Mouse (Mus musculus): Measurements from ENCODE around the gene Cdkn1b.

The Cdkn1b gene

GRCm38 (mm10) chr6:134930383-134930782 lies 10.2 kb downstream of the Cdkn1b start:
- DNase-seq (ENCODE audit: low spot score) = no peak

GRCm38 (mm10) chr6:134931146-134931545 lies 10.9 kb downstream of the Cdkn1b start:
- no peak for DNase-seq (ENCODE audit: low spot score)

DNA sequence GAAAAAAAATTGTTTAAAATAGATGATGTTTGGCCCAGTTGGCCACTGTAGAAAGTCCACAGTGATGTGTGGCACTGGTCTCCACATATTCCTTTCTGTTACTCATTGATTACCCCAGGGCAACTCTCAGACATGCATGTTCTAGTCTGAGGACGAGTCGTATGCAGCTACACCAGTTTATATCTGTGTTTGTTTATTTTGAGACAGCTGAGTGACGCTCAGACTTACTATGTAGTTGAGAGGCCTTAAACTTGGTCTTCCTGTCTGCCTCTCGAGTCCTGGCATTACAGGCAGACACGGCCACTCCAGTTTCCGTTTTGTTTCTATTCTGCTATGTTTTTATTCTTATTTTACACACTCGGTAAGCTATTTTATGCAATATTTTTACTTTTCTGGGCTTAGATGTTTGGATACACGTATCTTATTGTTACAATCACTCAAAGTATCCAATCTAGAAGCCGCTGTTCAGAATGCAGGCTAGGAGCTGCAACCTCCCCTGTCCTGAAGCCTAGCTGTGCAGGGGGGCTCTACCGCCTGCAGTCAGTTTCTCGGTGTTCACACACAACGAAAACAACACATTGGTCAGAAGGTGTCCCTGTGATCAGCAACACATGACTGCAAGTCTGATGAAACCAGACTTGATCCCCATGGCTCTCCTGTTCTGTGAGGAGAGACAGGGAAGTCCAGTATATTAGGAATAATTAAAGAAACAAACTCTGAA lies 12.4 kb downstream of the Cdkn1b start:
- no peak for DNase-seq (ENCODE audit: low spot score)

DNA sequence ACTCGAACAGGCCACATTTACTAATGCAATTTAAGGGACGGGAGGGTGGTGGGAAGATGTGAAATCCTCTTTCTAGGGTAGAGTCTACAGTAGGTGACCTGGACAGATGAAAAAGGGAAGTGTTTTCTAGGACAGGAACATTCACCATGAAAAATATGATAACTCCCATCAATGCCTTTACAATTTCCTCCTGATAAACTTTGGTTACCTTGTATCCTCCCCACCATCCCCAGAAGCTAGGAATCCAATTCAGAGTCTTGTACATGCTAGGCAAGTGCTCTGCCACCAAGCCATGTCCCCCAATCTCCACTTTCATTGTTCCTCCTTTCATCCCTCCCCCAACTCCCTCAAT lies 13.0 kb downstream of the Cdkn1b start:
- DNase-seq (ENCODE audit: low spot score) = no peak

DNA sequence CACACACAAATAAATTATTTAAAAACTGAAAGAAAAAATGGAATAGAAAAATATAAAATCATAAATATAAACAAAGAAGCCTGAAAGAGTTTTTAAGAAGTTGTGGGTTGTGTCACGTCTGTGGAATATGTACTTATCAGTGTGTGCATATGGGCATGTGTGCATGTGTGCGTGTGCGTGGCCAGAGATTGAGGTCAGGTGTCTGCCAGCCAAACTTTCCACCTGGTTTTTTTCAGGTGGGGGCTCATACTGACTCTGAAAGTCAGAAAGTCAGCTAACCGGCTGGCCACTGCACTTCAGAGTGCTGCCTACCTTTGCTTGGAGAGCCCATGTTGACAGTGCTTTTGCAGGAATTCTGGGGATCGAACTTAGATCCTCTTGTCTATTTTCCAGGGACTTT lies 14.1 kb downstream of the Cdkn1b start:
- DNase-seq (ENCODE audit: low spot score) = no peak

DNA sequence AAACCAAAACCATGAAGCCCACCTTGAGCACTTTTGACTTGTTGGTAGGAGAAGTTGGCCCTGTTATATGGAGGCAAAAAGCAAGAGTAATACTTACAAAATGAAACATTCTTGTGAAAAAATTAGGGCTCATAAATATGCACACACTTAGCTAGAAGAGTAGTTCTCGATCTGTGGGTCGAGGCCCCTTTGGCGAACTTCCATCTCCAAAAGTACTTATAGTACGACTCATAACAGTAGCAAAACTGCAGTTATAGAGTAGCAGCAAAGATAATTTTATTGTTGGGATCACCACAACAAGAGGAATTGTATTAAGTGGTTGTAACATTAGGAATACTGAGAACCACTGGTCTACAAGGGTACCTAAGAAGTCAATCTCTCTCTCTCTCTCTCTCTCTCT lies 19.6 kb downstream of the Cdkn1b start:
- DNase-seq (ENCODE audit: low spot score) = no peak

- no peak for DNase-seq (ENCODE audit: low spot score)
Measured at GRCm38 (mm10) chr6:134943759-134944407, 23.7 kb downstream of the Cdkn1b start.

- no peak for DNase-seq (ENCODE audit: low spot score)
Measured at GRCm38 (mm10) chr6:134946054-134946453, 25.9 kb downstream of the Cdkn1b start.

- DNase-seq (ENCODE audit: low spot score) = no peak
Measured at GRCm38 (mm10) chr6:134946858-134947257, 26.7 kb downstream of the Cdkn1b start.

GRCm38 (mm10) chr6:134947311-134948087 lies 27.3 kb downstream of the Cdkn1b start:
- DNase-seq (ENCODE audit: low spot score) = peak; percentile 77

DNA sequence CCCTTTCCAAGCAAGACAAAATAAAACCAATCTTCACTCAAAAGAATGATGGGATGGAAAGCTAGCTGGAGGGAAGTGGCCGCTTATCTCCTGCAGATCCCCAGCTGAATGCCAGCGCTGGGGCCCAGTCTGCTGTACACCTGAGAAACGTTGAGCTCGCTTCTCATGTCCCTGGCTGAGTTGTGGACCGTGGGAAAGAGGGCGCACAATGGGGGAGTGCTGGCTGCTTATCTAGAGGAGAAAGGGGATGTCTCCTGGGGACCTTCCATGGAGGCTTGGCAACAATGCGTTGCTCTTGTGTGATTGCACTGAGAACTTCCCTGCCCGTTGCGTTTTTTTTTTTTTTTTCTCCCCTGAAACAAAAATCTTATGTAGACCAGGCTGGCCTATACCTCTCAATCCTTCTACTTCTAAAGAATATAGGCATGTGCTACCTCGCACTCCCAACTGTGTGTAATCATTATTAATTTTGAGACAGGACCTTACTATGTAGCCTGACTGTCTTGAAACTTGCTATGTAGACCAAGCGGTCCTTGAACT lies 28.4 kb downstream of the Cdkn1b start:
- no peak for DNase-seq (ENCODE audit: low spot score)

GRCm38 (mm10) chr6:134949241-134949640 lies 29.0 kb downstream of the Cdkn1b start:
- DNase-seq (ENCODE audit: low spot score) = no peak

DNA sequence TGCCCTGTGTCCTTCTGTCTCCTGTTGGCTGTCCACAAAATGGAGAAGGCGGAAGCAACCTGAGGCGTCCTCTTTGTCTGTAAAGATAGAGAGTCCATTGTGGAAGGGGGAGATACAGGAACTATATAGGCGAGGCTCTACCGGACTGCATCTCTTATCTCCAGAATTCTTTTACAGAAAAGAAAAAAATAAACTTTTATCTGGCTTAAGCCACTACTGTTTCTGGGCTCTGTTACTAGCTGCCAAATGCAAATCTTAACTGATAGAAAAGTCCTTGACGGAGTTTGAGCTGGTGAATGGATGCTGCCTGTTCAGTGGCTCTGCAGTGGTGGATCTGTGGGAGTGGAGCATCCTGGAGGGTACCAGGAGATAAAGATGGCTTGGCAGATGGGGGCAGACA lies 31.2 kb downstream of the Cdkn1b start:
- DNase-seq (ENCODE audit: low spot score) = no peak

DNA sequence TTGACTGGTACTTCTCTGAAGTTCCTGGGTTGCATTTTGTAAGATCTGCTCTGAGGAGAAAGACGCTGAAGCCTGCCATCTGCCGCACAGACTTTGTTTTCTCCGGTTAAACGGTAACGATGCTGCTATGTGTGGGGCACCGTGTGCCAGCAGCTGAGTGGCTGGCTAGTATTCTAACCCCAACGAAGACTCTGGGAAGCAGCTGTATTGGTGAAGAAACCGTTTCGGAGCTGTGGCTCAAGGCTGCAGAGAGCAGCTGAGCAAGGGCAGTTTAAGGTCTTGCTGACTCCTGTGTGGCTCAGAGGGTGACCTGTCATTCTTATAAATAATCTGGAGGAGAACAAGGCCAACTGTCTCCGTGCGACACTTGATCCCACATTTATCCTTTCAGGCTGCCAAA lies 33.8 kb downstream of the Cdkn1b start:
- peak; percentile 18 for DNase-seq (ENCODE audit: low spot score)

GRCm38 (mm10) chr6:134956388-134956787 lies 36.2 kb downstream of the Cdkn1b start:
- DNase-seq (ENCODE audit: low spot score) = no peak

GRCm38 (mm10) chr6:134961286-134961685 lies 41.1 kb downstream of the Cdkn1b start:
- no peak for DNase-seq (ENCODE audit: low spot score)

DNA sequence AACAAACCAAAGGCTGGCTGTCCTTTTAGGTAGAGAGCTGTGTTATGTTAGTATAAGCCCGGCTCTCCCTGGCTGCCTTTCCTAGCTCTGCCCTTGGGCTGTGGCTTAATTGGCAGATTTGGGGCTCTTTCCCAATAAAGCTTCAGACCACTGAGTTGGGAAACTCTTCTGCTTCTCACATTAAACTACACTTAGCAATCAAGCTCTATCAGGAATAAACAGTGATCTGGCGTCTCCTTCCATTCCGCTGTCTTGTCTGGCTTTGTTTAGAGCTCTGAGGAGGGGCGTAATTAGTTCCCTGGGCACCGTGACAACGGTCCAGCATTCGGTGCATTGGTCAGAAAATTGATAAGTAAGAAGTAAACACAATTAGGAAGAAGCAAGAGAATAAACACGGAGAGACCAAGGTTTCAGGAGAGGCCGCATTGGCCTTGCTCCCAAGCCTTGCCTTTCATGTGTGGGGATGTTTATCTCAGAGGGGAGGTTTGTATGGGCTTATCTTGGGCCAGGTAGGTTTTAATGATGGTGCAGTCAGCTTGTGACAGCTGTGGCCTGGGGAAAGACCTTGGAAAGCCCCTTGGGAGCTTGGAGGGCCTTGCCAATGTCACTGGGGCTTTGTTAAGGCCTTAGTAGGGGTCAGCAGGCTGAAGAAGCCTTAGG lies 41.8 kb downstream of the Cdkn1b start:
- DNase-seq (ENCODE audit: low spot score) = no peak

DNA sequence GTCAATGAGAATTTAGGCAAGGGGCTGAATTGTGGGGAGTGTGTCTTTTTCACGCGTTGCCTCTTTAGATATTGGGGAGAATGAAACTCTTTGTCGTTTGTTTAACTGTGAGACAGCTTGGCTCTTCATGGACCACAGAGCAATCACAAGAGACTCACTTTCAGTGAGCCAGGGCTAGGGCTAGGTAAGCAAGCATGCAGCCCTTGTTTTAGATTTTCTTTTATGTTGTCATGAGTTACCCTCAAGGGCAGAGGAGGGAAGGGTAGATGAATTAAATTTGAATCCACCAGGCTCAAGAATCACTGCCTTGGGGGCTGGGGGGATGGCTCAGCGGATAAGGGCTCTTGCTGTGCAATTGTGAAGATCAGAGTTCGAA lies 42.3 kb downstream of the Cdkn1b start:
- DNase-seq (ENCODE audit: low spot score) = no peak

DNA sequence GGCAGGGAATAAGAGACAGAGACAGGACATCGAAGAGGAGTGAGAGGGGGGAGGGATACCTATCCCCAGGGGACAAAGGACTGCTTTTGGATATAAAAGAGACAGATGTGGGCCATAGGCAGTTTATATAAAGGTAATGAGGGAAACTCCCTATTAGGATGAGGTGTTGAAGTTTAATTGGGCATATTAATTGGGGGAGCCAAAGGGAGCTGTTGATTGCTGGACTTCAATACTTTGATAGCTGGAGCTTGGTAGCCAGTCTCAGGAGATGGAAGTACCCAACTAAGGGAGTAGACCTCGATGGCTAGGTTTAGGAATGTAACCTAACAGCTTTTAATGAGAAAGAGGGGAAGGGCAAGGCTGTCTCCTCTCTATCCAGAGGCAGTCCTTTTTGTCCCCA lies 43.7 kb downstream of the Cdkn1b start:
- no peak for DNase-seq (ENCODE audit: low spot score)

- DNase-seq (ENCODE audit: low spot score) = no peak
Measured at GRCm38 (mm10) chr6:134966681-134967080, 46.5 kb downstream of the Cdkn1b start.

GRCm38 (mm10) chr6:134968326-134968725 lies 48.1 kb downstream of the Cdkn1b start:
- no peak for DNase-seq (ENCODE audit: low spot score)

- no peak for DNase-seq (ENCODE audit: low spot score)
Measured at GRCm38 (mm10) chr6:134969498-134969897, 49.3 kb downstream of the Cdkn1b start.

All from layer of hippocampus, adult 11-12 months (tissue).